Mouse (Mus musculus) stomach, postnatal 0 days (tissue): ENCODE data around the gene Armc6.

Source experiments
- CTCF ChIP-seq: IDR thresholded peaks from 2 replicates; pipeline ENCODE4 v1.5.1; 2016; ENCODE audit warnings: antibody characterized with exemption, low read depth, mild to moderate bottlenecking, moderate library complexity
- EP300 ChIP-seq: optimal IDR thresholded peaks from 2 replicates; pipeline ENCODE3; 2016; ENCODE audit warnings: antibody characterized with exemption

DNA sequence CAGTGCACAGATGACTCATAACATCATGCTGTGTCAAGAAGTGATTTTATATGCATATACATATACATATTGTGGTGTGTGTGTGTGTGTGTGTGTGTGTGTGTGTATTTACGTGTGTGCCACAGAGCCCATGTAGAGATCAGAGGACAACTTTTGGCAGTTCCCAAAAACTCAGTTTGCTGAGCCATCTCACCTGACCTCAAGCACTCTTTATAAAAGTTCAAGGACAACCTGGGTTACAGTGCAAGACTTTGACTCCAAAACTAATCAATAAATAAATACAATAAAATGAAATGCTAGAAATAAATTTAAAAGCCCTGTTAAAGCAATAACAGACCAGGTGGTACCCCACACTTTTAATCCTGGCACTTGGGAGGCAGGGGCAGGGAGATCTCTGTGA lies 23.0 kb downstream of the Armc6 start:
- no peak for TF ChIP-seq CTCF
- TF ChIP-seq EP300, result no peak
